Mouse (Mus musculus) E14TG2a.4 (cell line): ENCODE measurements around the gene Slc18b1.

Source experiments
- CTCF ChIP-seq: conservative IDR thresholded peaks from 2 replicates; pipeline ENCODE4 v1.5.1; 2014; ENCODE audit warnings: low read length
- NANOG ChIP-seq: IDR thresholded peaks from 2 replicates; pipeline ENCODE4 v1.6.1; 2014; ENCODE audit warnings: borderline replicate concordance, low read length, mixed read lengths
- POU5F1 ChIP-seq: IDR thresholded peaks from 2 replicates; pipeline ENCODE4 v1.6.1; 2014; ENCODE audit warnings: low read length, borderline replicate concordance

GRCm38 (mm10) chr10:23784121-23784520 is 12.7 kb upstream of the Slc18b1 start:
- no peak for TF ChIP-seq CTCF
- no peak for TF ChIP-seq NANOG
- TF ChIP-seq POU5F1, result no peak
